Mouse (Mus musculus): Measurements from ENCODE around the gene Ak3.
"Not testable (repeated sequence)": the region's sequence is repeated elsewhere in the genome, so short reads cannot be mapped to it uniquely, and the experiment has no call there.

The Ak3 gene

GRCm38 (mm10) chr19:29042143-29042542 lies 5.6 kb downstream of the Ak3 start:
- DNase-seq: no peak

- no peak for DNase-seq
These were observed 7.6 kb downstream of the Ak3 start for GRCm38 (mm10) chr19:29040206-29040605.

- no peak for DNase-seq
These were observed 8.4 kb downstream of the Ak3 start for GRCm38 (mm10) chr19:29039334-29039733.

GRCm38 (mm10) chr19:29037541-29037940 lies 10.2 kb downstream of the Ak3 start:
- no peak for DNase-seq

- no peak for DNase-seq
These were observed 10.7 kb downstream of the Ak3 start for GRCm38 (mm10) chr19:29037026-29037425.

- DNase-seq: no peak
These were observed 15.1 kb downstream of the Ak3 start for GRCm38 (mm10) chr19:29032662-29033061.

GRCm38 (mm10) chr19:29031788-29032187 lies 16.0 kb downstream of the Ak3 start:
- DNase-seq: no peak

GRCm38 (mm10) chr19:29024391-29024947 lies 23.3 kb downstream of the Ak3 start:
- DNase-seq: peak; percentile 34

- DNase-seq: no peak
These were observed 25.9 kb downstream of the Ak3 start for GRCm38 (mm10) chr19:29021754-29022345.

GRCm38 (mm10) chr19:29019647-29020046 lies 28.1 kb downstream of the Ak3 start:
- no peak for DNase-seq

GRCm38 (mm10) chr19:29016786-29017185 lies 31.0 kb downstream of the Ak3 start:
- no peak for DNase-seq

- DNase-seq: no peak
These were observed 31.5 kb downstream of the Ak3 start for GRCm38 (mm10) chr19:29016204-29016765.

- DNase-seq: no peak
These were observed 32.2 kb downstream of the Ak3 start for GRCm38 (mm10) chr19:29015410-29016203.

GRCm38 (mm10) chr19:29014466-29015055 lies 33.2 kb downstream of the Ak3 start:
- no peak for DNase-seq

- no peak for DNase-seq
These were observed 36.3 kb downstream of the Ak3 start for GRCm38 (mm10) chr19:29011355-29011990.

- no peak for DNase-seq
These were observed 38.7 kb downstream of the Ak3 start for GRCm38 (mm10) chr19:29009046-29009445.

GRCm38 (mm10) chr19:29008069-29008706 lies 39.6 kb downstream of the Ak3 start:
- no peak for DNase-seq

- not testable (repeated sequence) for DNase-seq
These were observed 47.4 kb downstream of the Ak3 start for GRCm38 (mm10) chr19:29000321-29000720.

- DNase-seq: no peak
These were observed 49.7 kb downstream of the Ak3 start for GRCm38 (mm10) chr19:28997976-28998630.

- DNase-seq: no peak
These were observed 52.4 kb downstream of the Ak3 start for GRCm38 (mm10) chr19:28995366-28995765.

GRCm38 (mm10) chr19:28994870-28995269 lies 52.9 kb downstream of the Ak3 start:
- peak; percentile 15 for DNase-seq

- DNase-seq: no peak
These were observed 56.4 kb downstream of the Ak3 start for GRCm38 (mm10) chr19:28991391-28991790.
